8 mouse cellular contexts compared by ENCODE assay signal in genomic region chrX:7187455-7188310, GRCm38 (mm10).
DNase-seq lines count a peak whose midpoint lies in the region; ATAC-seq and TF ChIP-seq lines count a peak whose summit lies in the region.

No protein-coding gene starts in this region.

- no peak for TF ChIP-seq CTCF in olfactory bulb, adult 2 months (IDR thresholded peaks at IDR 0.05; ENCODE audit: insufficient read depth, low read depth, low read length)

- peak overlapping the region; percentile 63 for H3K27ac ChIP-seq in lung, embryonic 15.5 days
- peak overlapping the region; percentile 73 for H3K27ac ChIP-seq in olfactory bulb, adult 2 months (ENCODE audit: insufficient read depth, low read depth, low read length)

- no peaks in the 10 kb centered on the region for H3K36me3 ChIP-seq in lung, embryonic 15.5 days

- peak overlapping the region; percentile 38 for H3K4me3 ChIP-seq in lung, embryonic 15.5 days
- H3K4me3 ChIP-seq in olfactory bulb, adult 2 months (ENCODE audit: insufficient read depth, low read depth, low read length): peak overlapping the region; percentile 49

- no peaks in the 10 kb centered on the region for H3K27me3 ChIP-seq in lung, embryonic 15.5 days

- 27% methylated on average over 10 of the region's 10 CpGs for WGBS in lung, embryonic 15.5 days
- WGBS in large intestine, adult 2 months: 35% methylated on average over 10 of the region's 10 CpGs
- WGBS in olfactory bulb, adult 2 months: 21% methylated on average over 10 of the region's 10 CpGs

- H3K9ac ChIP-seq in lung, embryonic 15.5 days: peak overlapping the region; percentile 19; the same call in 1 of the 2 replicates

- H3K4me1 ChIP-seq in lung, embryonic 15.5 days: no peaks in the 10 kb centered on the region
- no peaks in the 10 kb centered on the region; the same call in 1 of the 2 replicates for H3K4me1 ChIP-seq in olfactory bulb, adult 2 months (ENCODE audit: control insufficient read depth, insufficient read depth, low read length)

- peak overlapping the region; percentile 50 for H3K4me2 ChIP-seq in lung, embryonic 15.5 days

- DNase-seq in lung, postnatal 4 days: no peak
- peak; percentile 4 to 15 for DNase-seq in cerebellum, postnatal 36 days
- DNase-seq in forelimb bud, embryonic 11.5 days (ENCODE audit: low read depth, low spot score): peak; percentile 2
- DNase-seq in large intestine, adult 2 months (ENCODE audit: low read depth, low spot score): peak; percentile 31
- no peak for DNase-seq in urinary bladder, postnatal 10 days (ENCODE audit: low spot score)
- DNase-seq in B cell, adult 2 months: no peak

- H3K9me3 ChIP-seq in lung, embryonic 15.5 days: no peaks in the 10 kb centered on the region

- TF ChIP-seq POLR2A in olfactory bulb, adult 2 months (IDR thresholded peaks at IDR 0.05; ENCODE audit: insufficient read depth, low read depth, low read length): no peak

- ATAC-seq in lung, embryonic 15.5 days (ENCODE audit: borderline replicate concordance, extremely low read depth, low FRiP score, low TSS enrichment): no peak

Comparison
In these comparisons a context has a peak if more than half of its experiments do, and no peak if none do; other contexts are left out.
1. DNase-seq: peak in cerebellum, postnatal 36 days (2 of 2), forelimb bud, embryonic 11.5 days (single experiment) and large intestine, adult 2 months (single experiment); none in lung, postnatal 4 days (0 of 2), urinary bladder, postnatal 10 days (single experiment) and B cell, adult 2 months (0 of 2).